Comparison of ENCODE assay signal across 14 mouse cellular contexts in the genomic region with DNA sequence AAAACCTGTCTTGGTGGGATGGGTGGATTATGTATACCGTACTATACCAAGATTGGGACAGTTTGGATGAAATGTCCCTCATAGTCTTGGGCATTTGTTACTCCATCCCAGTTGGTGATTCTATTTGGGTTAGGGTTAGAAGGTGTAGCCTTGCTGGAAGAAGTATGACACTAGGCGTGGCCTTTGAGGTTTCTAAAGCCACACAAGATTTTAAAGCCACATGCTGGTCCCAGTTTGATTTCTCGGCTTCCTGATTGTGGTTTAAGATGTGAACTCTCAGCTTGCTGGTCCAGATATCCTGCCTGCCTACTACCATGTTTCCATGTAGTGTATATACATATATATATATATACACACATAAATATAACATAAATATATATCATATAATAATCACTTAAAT.
"Had no signal": no experiment of that assay in that cellular context is flagged by ENCODE, and none has a peak within 500 bp of the region (broad histone marks: within the 10 kb centered on the region; RNA-seq: fewer than 3 reads in every experiment).

No protein-coding gene starts in this region.

- H3K4me3 ChIP-seq: midbrain, embryonic 10.5 days; midbrain, embryonic 12.5 days; neural tube, embryonic 12.5 days; stomach, embryonic 15.5 days had no signal

- H3K27me3 ChIP-seq: midbrain, embryonic 12.5 days; neural tube, embryonic 12.5 days; stomach, embryonic 15.5 days had no signal

- H3K4me1 ChIP-seq: midbrain, embryonic 12.5 days; neural tube, embryonic 12.5 days had no signal

- H3K9ac ChIP-seq: lung, embryonic 14.5 days; midbrain, embryonic 12.5 days; neural tube, embryonic 12.5 days; stomach, embryonic 15.5 days had no signal

- H3K9me3 ChIP-seq: midbrain, embryonic 10.5 days; midbrain, embryonic 12.5 days; stomach, embryonic 15.5 days had no signal

- H3K27ac ChIP-seq: midbrain, embryonic 10.5 days; midbrain, embryonic 12.5 days; neural tube, embryonic 12.5 days; stomach, embryonic 15.5 days; stomach, postnatal 0 days had no signal

- DNase-seq: lung, adult 18-20 months; lung, embryonic 14.5 days; lung, postnatal 10 days; lung, postnatal 4 days; midbrain, embryonic 14.5 days; right cerebral cortex, postnatal 14 days; thymus, adult 2 months; thymus, postnatal 25 days; thymus, postnatal 4 days had no signal

- H3K36me3 ChIP-seq: midbrain, embryonic 10.5 days; midbrain, embryonic 12.5 days; neural tube, embryonic 12.5 days; stomach, embryonic 15.5 days had no signal
